Mouse (Mus musculus) common myeloid progenitor, adult 5-6 weeks (primary cell): Measurements from ENCODE around the gene St5. TPM values are rescaled to one million over a fixed set of nuclear protein-coding genes. Genes with fewer than 3 reads are reported as not detected.

Source experiments
- ATAC-seq: replicated peaks from 2 replicates; pipeline ENCODE4 v1.8.0; 2016; ENCODE audit warnings: low read depth, mild to moderate bottlenecking, moderate TSS enrichment, inconsistent platforms; ENCODE audit not compliant: poor library complexity, severe bottlenecking
- total RNA-seq: library from RNA; stranded (forward); fragments of 200-1000, 187-1606 nt; gene quantifications from 2 replicates; pipeline ENCODE4 v1.2.3, GENCODE M21; 2017

The St5 gene
- total RNA-seq, 1 experiment from 2014 or later: 11.7 TPM

DNA sequence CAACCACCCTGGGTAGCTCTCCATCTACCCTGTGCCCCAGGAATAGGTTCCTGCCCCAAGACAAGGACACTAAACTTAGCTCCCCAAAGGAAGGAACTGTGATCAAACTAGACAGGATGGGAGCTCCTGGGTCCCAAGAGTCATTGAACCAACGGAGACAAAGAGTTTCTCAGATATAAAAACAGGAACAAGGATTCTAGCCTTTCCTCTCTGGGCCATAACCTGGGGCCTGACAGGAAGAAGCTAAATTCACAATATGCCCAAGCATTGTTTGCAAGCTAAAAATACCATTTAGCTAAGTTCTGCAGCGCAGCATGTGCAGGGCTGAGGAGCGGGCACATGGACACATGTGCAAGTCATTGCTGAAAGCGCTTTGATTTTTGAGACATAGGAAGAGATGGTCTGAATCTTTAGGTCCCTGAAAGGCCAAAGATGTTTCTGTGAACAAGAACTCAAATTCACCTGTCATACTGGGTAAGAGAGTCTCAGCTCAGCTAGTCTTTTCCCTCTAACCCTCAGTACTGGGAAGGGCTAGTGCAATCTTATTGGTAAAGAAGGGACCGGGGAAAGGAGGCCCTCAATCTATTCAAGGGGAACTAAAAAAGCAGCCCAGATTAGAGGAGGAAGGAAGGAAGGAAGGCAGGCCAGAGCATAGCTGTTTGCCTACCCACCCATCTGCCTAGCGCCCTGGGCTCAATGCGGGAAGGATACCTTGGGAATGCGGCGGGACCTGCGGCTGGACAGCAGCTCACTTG lies 161.6 kb downstream of the St5 start:
- ATAC-seq: peak; percentile 46; the same call in 1 of the 2 replicates

DNA sequence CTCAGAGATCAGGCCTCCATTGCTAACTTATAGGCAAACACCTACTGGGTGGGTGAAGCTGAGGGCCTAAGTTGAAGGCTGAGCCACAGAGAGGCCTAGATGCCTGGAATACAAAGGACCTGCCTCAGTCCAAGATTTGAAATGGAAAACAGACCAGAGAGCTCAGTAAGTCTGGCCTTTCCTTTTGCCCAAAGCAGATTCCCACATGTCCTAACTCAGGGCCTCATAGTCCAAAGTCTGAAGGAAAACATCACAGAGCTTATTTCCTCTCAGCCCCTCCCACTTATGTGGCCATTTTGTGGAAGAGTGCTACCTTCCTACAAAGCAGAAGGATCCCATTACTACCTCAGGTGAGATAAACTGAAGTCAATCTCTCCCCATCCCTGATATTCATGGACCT lies 162.5 kb downstream of the St5 start:
- ATAC-seq: no peak

- ATAC-seq: no peak
These were observed 166.9 kb downstream of the St5 start for GRCm38 (mm10) chr7:109536451-109536946.

DNA sequence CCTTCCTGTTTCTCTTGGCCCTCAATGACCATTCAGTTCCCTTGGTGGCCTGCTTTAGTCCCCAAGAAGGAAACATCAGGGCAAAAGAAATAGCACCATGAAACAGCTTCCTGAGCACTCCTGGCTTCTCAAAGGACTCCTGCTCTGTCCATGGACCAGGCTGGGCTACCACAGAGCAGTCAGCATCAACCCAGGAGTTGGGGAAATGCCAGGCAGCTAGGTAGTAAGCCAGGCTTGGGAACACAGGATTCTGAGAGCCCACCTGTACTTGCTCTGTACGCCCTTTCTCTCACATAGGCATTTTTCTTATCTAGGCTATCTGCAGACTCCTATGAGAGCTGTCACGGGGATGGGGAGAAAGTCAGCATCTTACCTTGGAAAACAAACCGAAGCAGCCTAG lies 168.5 kb downstream of the St5 start:
- ATAC-seq: no peak

DNA sequence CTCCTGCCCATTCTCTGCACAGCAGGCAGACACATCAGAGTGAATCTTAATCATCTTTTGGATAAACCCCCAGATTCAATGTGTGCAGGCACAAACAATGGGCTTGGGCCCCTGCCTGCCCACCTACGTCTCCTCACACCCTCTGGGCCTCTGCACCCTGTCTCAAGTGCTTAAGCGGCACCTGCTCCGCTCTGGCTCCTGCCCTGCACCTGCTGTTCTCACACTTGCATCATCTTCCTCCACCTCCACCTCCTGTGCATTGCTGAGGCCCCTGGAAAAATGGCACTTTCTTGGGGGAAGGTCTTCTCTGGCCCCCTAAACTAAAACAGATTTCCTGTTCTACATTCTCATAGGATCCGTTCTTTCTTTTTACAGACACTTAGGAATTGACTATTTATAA lies 169.5 kb downstream of the St5 start:
- no peak for ATAC-seq

- ATAC-seq: no peak
These were observed 170.3 kb downstream of the St5 start for GRCm38 (mm10) chr7:109533129-109533528.

- ATAC-seq: no peak
These were observed 170.7 kb downstream of the St5 start for GRCm38 (mm10) chr7:109532691-109533090.

DNA sequence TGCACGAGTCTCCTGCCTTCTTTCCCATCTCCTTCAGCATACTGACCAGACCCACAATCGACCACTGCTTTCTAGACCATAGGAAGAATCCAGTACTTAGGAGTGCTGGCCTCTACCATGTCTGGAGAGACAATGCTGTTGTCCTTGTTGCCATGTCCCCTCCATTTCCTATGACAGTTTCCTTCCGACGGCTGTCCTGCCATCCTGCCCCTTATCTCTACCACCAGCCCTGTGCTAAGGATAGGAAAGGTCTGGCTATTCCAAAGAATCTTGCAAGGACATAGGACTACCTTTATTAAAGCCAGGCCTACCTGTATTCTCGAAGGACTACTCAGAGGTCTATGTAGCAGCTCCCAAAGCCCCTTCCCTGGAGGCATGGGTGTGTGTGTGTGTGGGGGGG lies 171.9 kb downstream of the St5 start:
- ATAC-seq: no peak

- ATAC-seq: no peak
These were observed 173.7 kb downstream of the St5 start for GRCm38 (mm10) chr7:109529741-109530140.

- peak; percentile 61 for ATAC-seq
These were observed 175.0 kb downstream of the St5 start for GRCm38 (mm10) chr7:109528356-109528755.

DNA sequence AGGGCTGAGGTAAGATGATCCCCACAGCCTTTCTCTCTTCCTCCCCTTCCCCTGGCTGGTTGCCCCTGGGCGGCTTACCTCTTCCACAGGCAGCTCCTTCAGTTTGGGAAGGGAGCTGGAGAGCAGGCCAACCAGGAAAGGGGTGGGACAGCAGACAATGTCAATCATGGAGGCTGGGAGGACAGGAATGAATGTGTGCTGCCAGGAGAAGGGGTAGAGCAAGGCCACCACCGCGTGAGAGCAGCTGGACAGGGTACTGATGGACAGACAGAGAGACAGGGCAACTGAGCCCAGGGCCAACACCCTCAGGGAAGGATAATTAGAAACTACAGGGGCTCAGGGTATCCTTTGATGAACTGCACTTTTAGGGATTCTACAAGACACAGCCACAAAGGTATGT lies 175.9 kb downstream of the St5 start:
- no peak for ATAC-seq

- ATAC-seq: no peak
These were observed 177.4 kb downstream of the St5 start for GRCm38 (mm10) chr7:109525740-109526663.

DNA sequence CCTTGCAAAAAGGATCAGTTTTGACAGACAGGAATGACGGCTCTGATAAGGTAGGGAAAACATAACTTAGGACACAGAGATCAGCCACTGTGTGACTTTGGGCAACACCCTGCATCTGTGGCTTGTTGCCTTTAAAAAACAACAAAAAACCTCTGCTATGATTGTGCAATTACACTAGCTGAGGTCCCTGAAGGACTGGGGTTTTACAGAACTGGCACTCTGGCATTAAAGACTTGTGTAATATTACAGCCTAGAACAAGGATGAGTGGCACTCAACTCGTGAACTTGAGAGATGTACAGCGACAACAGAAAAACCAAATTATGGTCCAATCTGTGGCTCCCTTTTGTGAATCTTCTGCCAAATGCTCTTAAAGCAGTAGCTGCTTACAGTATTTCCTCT lies 178.6 kb downstream of the St5 start:
- ATAC-seq: 0 out of 2 replicates have a peak, but pooled peaks have one; percentile 8

- no peak for ATAC-seq
These were observed 179.0 kb downstream of the St5 start for GRCm38 (mm10) chr7:109524442-109524744.

GRCm38 (mm10) chr7:109523741-109524441 lies 179.5 kb downstream of the St5 start:
- no peak for ATAC-seq

DNA sequence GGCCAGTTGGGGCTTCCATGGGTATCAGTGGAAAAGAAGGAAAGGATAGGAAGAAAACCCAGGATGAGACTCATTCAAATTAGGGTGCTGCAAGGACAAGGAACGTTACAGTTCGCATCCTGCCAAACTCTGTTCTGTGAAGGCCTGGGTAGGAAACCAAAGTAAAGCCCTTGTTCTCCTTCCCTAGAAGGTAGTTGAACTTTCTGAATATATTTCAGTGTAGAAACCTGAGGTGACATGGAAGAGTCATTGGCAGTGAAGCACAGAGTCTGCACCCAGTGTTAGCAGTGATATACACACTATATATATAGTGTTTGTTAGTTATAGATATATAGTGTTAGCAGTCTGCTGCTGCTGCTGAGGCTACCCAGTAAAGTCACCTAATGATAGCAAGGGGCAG lies 180.1 kb downstream of the St5 start:
- no peak for ATAC-seq

DNA sequence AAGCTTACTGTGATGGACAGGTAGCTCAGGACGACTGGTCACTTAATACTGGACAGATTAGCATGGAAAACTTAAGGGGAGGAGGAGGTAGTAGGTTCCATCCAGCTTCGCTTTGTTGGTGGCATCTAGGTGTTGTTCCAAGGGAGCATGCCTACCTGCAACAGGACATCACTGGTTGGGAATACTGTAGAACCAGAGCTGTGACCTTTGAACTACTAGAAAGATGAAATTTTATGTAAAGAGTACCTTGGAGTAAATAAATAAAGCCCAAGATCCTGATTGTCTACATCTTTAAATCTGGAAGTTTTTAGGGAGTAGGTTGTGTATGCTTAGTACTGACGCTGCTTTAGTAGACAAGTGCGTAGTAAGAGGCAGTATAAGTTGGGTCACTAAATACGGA lies 181.3 kb downstream of the St5 start:
- ATAC-seq: no peak

DNA sequence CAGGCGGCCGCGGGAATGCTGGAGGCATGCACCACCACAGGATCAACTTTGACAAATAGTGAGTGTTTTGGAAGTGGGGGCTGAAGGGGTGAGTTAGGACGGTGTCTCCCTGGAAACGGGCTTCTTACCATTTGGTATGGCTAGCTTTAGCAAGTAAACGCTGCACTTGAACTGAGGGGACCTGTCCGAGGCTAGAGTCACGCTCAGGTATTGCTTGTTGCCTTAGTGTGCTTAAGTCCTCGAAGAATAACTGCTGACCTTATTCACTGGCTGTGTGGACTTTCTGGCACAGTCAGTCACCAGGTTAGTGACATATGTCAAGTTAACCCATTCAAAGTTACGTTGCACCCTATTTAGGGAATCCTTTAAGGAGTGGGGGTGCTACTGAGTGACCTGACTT lies 183.5 kb downstream of the St5 start:
- ATAC-seq: no peak

DNA sequence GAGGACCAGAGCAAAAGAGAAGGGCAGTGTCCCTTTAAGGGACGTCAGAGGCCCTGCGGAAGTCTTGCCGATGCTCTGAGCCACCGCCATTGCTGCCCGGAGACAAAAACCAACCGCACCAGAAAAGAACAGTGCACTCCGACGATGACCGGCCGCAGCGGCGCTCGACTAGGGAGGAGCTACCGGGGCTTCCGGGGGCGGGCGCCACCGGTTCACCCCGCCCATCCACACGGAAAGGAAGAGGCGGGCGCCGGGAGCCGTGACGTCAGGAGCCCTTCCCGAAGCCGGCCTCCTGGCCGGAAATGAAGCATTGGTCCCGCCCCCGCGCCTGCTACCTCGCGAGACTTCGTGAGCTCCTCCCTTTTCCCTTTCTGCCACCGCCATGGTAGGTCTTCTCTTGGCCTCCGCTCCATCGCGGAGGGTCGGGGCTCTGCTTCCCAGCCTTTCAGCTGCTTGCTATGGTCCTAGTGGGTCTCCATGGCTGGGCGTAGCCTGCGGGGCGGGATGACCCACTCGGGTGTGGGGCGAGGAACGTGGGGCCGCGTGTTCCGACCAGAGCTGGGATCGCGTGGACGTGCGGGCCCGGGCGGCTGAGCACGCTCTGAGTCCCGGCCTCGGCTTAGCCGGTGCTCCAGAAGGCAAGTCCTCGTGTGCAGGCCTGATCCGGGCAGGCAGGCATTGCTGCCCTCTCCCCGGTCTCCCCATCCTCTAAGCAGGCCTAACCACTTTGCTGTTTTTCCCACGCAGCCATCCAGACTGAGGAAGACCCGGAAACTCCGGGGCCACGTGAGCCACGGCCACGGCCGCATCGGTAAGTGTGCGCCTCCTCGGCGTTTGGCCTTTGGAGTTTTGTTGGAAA lies 184.3 kb downstream of the St5 start, which contains the start of gene Rpl27a:
Gene Rpl27a (plus strand): TSS at position 310 of the 859 bp plus-strand sequence.
- ATAC-seq: peak; percentile 88
